Mouse (Mus musculus) embryonic facial prominence, embryonic 12.5 days (tissue): ENCODE results near the gene Cerkl. TPM values are rescaled to one million over a fixed set of nuclear protein-coding genes. Genes with fewer than 3 reads are reported as not detected.

Experiments
- ATAC-seq: fragments of 200-750 bp; cut with Nextera tagmentation; 2 replicates; pipeline ENCODE4 v1.8.0; 2017; ENCODE audit not compliant: insufficient number of reproducible peaks, insufficient read depth, low FRiP score, low TSS enrichment
- H3K27ac ChIP-seq: fragments of 300-500 bp; sonication (generic); 2 replicates; pipeline ENCODE4 v1.5.1; 2016; ENCODE audit warnings: mild to moderate bottlenecking
- H3K27me3 ChIP-seq: fragments of 300-500 bp; sonication (generic); 2 replicates; pipeline ENCODE4 v1.6.1; 2016; ENCODE audit warnings: mild to moderate bottlenecking, moderate library complexity
- H3K36me3 ChIP-seq: fragments of 300-500 bp; sonication (generic); 2 replicates; pipeline ENCODE4 v1.6.1; 2016; ENCODE audit warnings: mild to moderate bottlenecking
- H3K4me1 ChIP-seq: fragments of 300-500 bp; sonication (generic); 2 replicates; pipeline ENCODE4 v1.6.1; 2016
- H3K4me2 ChIP-seq: fragments of 300-500 bp; sonication (generic); replicated peaks from 2 replicates; pipeline ENCODE4 v1.6.1; 2016; ENCODE audit warnings: mild to moderate bottlenecking, moderate library complexity
- H3K4me3 ChIP-seq: fragments of 300-500 bp; sonication (generic); 2 replicates; pipeline ENCODE4 v1.5.1; 2016; ENCODE audit warnings: mild to moderate bottlenecking
- H3K9ac ChIP-seq: fragments of 300-500 bp; sonication (generic); 2 replicates; pipeline ENCODE4 v1.6.1; 2016; ENCODE audit warnings: mild to moderate bottlenecking, moderate library complexity
- H3K9me3 ChIP-seq: fragments of 300-500 bp; sonication (generic); 2 replicates; pipeline ENCODE4 v1.6.1; 2016; ENCODE audit warnings: mild to moderate bottlenecking, moderate library complexity
- WGBS: fragments of 180-500 bp; shearing (Covaris S2); methylation state at CpG from one replicate; pipeline ENCODE4 v1.1.7; 2016; 5-methylcytosine and 5-hydroxymethylcytosine counted together
- polyA plus RNA-seq: library from polyadenylated mRNA; unstranded; fragments of >200 nt; fragmentation: Nextera tagmentation; extraction: Ambion mirVana; gene quantifications from 2 replicates; pipeline ENCODE4 v1.2.1, GENCODE M21; 2016

Cerkl gene
- polyA plus RNA-seq, 1 experiment from 2014 or later: 2.0 TPM

DNA sequence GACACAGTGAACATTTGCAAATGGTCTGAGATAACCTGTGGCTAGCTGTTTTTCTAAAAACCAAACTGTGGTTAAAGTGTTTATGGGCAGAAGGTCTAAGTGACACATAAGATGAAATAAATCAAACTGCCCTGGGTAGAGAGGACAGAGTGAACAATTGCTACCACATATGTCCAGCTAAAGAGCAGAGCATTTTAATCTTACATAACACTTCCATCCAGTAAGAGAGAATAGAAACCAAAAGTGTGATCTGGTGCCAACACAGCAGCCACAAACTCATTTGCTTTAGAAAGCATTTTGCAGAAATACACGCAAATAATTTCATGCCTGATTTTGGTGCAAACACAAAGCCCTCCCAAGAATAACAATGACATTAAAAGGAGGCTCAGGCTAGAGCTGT is 117.6 kb downstream of the Cerkl start:
- Histone ChIP-seq H3K27ac (no peak overlapping the region), H3K9me3 (no peaks in the 10 kb centered on the region), H3K4me2 (no peak overlapping the region), H3K4me3 (no peak overlapping the region), H3K27me3 (no peaks in the 10 kb centered on the region), H3K4me1 (no peaks in the 10 kb centered on the region), H3K36me3 (no peaks in the 10 kb centered on the region), H3K9ac (no peak overlapping the region)
- ATAC-seq: no peak
- WGBS: 84% methylated on average over 1 of the region's 1 CpGs

DNA sequence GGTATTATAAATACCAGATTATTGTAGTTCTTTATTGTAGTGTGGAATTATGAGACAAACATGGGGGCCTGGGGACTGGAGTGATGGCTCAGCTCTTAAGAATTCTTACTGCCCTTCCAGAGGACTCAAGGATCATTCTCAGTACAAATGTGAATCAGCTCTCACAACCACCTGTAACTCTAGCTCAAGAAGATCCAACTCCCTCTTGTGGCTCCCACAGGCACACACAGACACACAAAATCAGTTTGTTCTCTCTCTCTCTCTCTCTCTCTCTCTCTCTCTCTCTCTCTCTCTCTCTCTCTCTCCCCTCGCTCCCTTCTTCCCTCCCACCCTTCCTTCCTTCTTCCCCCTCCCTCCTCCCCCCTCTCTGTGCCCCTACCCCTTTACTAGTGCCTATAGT is 120.4 kb downstream of the Cerkl start:
- ATAC-seq: no peak
- H3K27me3 ChIP-seq: no peaks in the 10 kb centered on the region
- WGBS: 56% methylated on average over 1 of the region's 1 CpGs

DNA sequence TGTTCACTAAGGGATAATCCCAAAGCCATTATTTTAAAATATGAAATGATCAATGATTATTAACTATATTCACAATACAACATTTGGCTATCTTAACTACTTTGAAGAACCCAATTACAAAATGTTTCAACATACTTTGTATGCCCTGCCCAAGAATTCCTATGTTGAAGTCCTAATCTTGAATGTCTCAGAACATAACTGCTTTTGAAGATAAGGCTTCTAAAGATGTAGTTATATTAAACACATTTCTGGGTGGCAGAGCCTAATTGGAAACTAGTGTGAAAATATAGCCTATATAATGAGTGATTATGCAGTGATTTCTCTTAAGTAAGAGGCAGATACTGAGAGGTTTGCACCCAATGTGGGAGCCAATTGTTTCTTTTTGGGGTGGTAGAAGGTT is 121.9 kb downstream of the Cerkl start:
- Histone ChIP-seq H3K27ac (no peak overlapping the region), H3K9ac (no peak overlapping the region), H3K4me1 (no peaks in the 10 kb centered on the region), H3K4me2 (no peak overlapping the region), H3K27me3 (no peaks in the 10 kb centered on the region), H3K9me3 (no peaks in the 10 kb centered on the region), H3K36me3 (no peaks in the 10 kb centered on the region), H3K4me3 (no peak overlapping the region)
- ATAC-seq: no peak

More for the DNA sequence above, 120.4 kb downstream of the Cerkl start:
- Histone ChIP-seq H3K9me3 (no peaks in the 10 kb centered on the region), H3K36me3 (no peaks in the 10 kb centered on the region), H3K4me3 (no peak overlapping the region), H3K27ac (no peak overlapping the region), H3K4me2 (no peak overlapping the region), H3K9ac (no peak overlapping the region), H3K4me1 (no peaks in the 10 kb centered on the region)

DNA sequence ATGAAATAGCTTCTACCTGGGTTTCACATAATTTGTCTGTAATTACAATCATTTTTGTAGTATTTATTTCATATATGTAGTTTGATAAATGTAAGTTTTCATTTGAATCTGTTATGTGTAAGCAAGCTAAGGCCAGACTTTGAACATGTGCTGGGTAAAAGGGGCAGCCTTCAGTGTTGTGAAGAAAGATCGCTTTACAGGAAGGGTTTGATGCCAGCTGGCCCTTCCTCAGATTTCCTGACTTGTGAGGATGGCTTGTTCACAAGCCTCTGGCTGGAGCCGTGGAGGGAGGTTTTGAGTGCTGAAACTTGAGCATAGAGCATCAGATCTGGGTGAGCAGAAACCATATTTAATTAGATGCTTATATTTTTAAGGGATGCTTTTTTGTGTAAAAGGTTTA is 128.5 kb downstream of the Cerkl start:
- ATAC-seq: no peak
- H3K4me2 ChIP-seq: no peak overlapping the region
- WGBS: 17% methylated on average over 2 of the region's 2 CpGs

DNA sequence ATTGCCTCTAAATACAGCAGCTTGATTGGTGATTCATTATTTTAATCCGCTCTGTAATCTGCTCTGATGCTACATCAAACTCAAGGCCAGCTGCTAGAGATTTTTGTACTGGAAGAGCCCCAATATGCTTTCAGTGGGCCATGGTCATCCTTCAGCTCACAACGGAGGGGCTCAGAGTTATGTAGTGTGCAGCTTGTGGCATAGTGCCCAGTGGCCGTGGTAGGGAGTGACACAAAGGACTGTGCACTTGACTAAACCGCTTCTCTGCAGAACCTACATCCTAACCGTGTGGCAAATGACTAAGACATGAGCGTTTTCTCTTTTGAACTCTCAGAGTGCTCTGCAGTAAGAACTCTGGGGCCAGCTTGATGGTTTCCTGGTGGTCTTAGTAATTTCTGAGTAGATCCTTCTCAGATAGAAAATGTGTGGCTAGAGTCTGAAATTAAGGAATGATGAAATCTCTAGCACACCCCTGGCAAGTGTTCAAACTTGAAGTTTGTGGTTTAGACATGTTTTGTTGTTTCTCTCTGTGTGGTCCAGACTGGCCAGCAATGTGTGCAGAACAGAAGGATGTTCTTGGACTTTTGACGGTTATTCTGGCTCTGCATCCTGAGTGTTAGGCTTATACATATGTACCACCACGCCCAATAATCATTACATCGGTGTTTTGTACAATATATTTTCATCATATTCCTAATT is 140.3 kb downstream of the Cerkl start:
- Histone ChIP-seq H3K9me3 (no peaks in the 10 kb centered on the region), H3K9ac (no peak overlapping the region), H3K4me1 (no peaks in the 10 kb centered on the region; the same call in 1 of the 2 replicates), H3K36me3 (no peaks in the 10 kb centered on the region), H3K4me3 (no peak overlapping the region), H3K27me3 (no peaks in the 10 kb centered on the region), H3K4me2 (no peak overlapping the region), H3K27ac (no peak overlapping the region)
- no peak for ATAC-seq
- 86% methylated on average over 9 of the region's 9 CpGs for WGBS

More for the DNA sequence above, 128.5 kb downstream of the Cerkl start:
- Histone ChIP-seq H3K9ac (no peak overlapping the region), H3K27ac (no peak overlapping the region), H3K27me3 (no peaks in the 10 kb centered on the region), H3K9me3 (no peaks in the 10 kb centered on the region), H3K4me1 (no peaks in the 10 kb centered on the region), H3K36me3 (no peaks in the 10 kb centered on the region), H3K4me3 (no peak overlapping the region)

DNA sequence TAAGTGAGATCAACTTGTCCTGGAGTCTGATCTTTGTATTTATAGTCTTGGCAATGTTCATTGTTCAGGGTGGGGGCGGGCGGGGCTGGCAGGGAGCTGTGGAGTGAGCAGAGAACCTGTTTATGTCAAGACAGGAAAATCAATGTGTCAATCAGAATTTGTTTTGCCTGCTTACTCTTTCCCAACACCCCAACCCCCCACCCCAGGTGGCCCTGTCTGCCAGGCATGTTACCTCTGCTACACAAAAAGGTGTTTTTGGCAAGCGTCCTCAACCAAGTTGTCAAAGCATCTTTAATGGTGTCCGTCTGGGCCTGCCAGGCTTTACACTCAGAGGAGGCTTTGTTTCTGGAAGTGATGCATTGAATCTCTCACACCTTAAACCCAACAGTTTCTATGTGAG is 141.5 kb downstream of the Cerkl start:
- WGBS: 88% methylated on average over 4 of the region's 4 CpGs
- no peak overlapping the region for H3K4me3 ChIP-seq
- no peak overlapping the region for H3K9ac ChIP-seq
- H3K27me3 ChIP-seq: no peaks in the 10 kb centered on the region
- no peaks in the 10 kb centered on the region for H3K9me3 ChIP-seq
- H3K4me2 ChIP-seq: no peak overlapping the region
- no peak for ATAC-seq
- H3K36me3 ChIP-seq: no peaks in the 10 kb centered on the region
- no peak overlapping the region for H3K27ac ChIP-seq
- H3K4me1 ChIP-seq: no peaks in the 10 kb centered on the region; the same call in 1 of the 2 replicates

DNA sequence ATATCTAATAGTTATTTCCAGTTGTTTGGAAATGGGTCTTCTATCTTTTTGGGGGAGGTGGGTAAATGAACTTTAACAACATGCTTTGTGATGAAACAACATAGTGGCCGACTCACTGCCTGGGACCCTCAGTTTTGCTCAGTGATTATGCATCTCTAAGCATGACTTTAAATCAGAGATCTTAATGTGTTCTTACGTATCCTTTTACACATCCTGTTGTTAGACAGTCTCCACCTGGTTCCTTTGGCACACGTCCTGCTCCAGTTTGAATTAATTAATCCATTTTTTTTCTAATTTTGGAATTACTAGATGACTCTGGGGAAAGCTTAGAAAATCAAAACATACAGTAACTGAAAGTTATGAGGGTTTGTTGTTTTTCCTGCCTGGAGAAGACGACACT is 144.1 kb downstream of the Cerkl start:
- Histone ChIP-seq H3K4me1 (no peaks in the 10 kb centered on the region; the same call in 1 of the 2 replicates), H3K27me3 (no peaks in the 10 kb centered on the region), H3K27ac (no peak overlapping the region), H3K4me2 (no peak overlapping the region), H3K4me3 (no peak overlapping the region), H3K9ac (no peak overlapping the region), H3K9me3 (no peaks in the 10 kb centered on the region), H3K36me3 (no peaks in the 10 kb centered on the region)
- ATAC-seq: no peak
- 65% methylated on average over 4 of the region's 4 CpGs for WGBS

DNA sequence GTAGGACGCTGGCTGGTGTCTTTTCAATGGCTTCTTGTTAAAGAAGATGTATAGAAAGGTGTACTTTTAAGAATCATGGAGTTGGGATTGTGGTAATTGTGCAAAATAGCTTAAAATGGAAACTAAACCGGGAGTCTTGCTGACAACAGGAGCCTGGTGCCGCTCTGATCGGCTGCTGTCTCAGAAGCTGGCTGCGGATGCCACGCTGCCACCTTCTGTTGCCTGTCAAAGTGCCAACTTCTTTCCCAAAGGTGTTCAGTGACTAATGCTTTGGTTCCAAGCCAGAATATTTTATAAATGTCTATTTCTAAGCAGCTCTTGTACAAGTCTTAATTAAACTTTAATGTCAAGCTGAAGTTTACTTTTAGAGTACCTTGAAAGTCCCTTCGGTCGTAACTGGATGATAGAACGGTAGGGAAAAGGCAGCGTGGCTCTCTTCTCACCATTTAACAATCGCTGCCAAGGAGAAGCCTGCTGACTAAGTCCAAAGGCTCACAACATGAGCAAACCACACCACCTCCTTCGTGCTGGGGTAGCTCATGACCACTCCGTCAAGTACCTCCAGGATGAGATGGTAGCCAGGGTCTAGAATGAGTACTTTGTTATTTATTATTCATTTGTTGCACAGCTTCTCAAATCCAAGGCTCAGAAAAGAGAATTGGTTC is 147.0 kb downstream of the Cerkl start:
- Histone ChIP-seq H3K27ac (no peak overlapping the region), H3K36me3 (no peaks in the 10 kb centered on the region), H3K4me1 (no peaks in the 10 kb centered on the region; the same call in 1 of the 2 replicates), H3K9ac (no peak overlapping the region), H3K4me2 (no peak overlapping the region), H3K9me3 (no peaks in the 10 kb centered on the region), H3K27me3 (no peaks in the 10 kb centered on the region), H3K4me3 (no peak overlapping the region)
- 90% methylated on average over 13 of the region's 13 CpGs for WGBS
- no peak for ATAC-seq

DNA sequence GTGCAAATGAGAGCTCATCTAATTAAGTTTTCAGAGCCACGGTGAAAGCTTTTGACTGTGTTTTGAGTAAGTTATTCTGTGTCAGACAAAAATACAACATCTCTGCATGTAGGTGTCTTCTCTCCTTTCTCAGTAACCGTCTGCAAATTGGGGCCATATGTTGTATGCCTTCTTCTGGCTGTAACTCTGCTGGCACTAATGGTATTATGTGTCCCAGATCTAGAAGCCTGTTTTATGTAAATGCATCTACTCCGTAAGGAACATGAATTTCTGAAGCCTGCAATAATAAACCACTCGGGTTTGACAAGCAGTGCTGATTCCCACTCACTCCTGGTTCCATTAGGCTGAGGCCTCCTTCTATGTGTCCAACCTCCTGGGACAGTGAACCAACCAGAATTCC is 149.0 kb downstream of the Cerkl start:
- WGBS: 27% methylated on average over 4 of the region's 4 CpGs
- H3K4me1 ChIP-seq: no peaks in the 10 kb centered on the region; the same call in 1 of the 2 replicates
- ATAC-seq: no peak
- H3K27ac ChIP-seq: no peak overlapping the region
- H3K4me2 ChIP-seq: no peak overlapping the region
- no peaks in the 10 kb centered on the region for H3K9me3 ChIP-seq
- H3K4me3 ChIP-seq: no peak overlapping the region
- no peaks in the 10 kb centered on the region for H3K36me3 ChIP-seq
- no peak overlapping the region for H3K9ac ChIP-seq
- H3K27me3 ChIP-seq: no peaks in the 10 kb centered on the region

DNA sequence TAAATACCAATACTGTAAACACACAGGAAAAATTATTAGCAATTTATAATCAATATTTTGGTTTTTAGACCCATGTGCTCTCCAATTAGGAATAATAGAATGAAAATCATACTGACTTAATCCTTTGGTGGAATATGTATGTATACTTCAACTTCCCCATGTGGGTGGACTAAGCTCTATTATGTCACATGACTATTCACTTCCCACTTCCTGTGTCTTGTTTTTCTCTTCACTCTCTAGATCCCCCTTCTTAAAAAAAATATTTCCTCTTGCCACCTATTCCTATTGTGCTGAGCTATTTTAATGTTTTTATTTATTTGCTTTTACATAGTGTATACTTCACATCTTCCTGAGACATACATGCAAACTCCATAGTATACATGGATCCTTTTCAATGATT is 154.2 kb downstream of the Cerkl start:
- ATAC-seq: no peak
- peaks cover 3% of the 10 kb centered on the region; the same call in 1 of the 2 replicates for H3K4me1 ChIP-seq
- no peaks in the 10 kb centered on the region for H3K9me3 ChIP-seq
- no peak overlapping the region for H3K4me3 ChIP-seq
- H3K27me3 ChIP-seq: no peaks in the 10 kb centered on the region
- H3K27ac ChIP-seq: no peak overlapping the region
- H3K9ac ChIP-seq: no peak overlapping the region
- no peak overlapping the region for H3K4me2 ChIP-seq
- no peaks in the 10 kb centered on the region for H3K36me3 ChIP-seq

DNA sequence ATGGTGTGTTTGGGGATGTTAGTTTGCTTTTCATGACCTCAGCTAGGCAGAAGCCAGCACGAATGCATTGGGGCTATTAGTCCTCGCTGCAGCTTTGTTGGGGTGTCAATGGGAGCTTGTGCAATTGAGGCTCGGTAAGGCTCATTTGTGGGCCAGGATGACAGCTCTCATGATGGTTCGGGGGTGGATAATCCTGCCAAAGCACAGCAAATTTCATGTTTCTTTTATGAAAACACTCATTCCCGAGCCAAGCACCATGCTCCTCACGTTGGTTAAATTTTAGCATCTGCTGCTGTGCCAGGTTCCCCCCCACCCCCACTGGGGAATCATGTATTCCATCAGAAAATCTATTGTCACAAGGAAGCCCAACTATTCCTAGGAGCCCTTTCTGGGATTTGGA is 164.2 kb downstream of the Cerkl start:
- ATAC-seq: no peak
- WGBS: 81% methylated on average over 6 of the region's 6 CpGs
- H3K27me3 ChIP-seq: no peaks in the 10 kb centered on the region

DNA sequence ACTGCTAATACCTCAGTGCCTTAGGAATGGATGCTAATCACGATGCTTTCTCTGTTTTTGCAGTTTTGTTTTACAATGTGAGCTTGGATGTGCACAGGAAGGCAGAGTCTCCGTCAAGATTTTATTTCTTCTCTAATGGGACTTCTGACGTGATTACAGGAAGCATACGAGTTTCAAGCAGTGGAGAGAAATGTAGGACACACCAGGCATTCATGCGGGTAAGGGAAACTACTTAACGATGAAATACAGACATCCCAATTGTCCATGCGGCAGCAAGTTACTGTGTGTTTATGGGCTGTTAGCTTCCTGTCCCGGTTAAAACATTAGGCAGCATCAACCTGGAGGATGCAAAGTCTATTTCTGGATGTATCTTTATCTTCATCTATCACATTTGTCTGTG is 164.7 kb downstream of the Cerkl start:
- Histone ChIP-seq H3K4me1 (no peaks in the 10 kb centered on the region), H3K4me3 (no peak overlapping the region), H3K4me2 (no peak overlapping the region), H3K36me3 (no peaks in the 10 kb centered on the region), H3K27me3 (no peaks in the 10 kb centered on the region), H3K27ac (no peak overlapping the region), H3K9ac (no peak overlapping the region), H3K9me3 (no peaks in the 10 kb centered on the region)
- ATAC-seq: no peak
- 60% methylated on average over 8 of the region's 8 CpGs for WGBS

More for the DNA sequence above, 164.2 kb downstream of the Cerkl start:
- no peak overlapping the region for H3K9ac ChIP-seq
- no peak overlapping the region for H3K27ac ChIP-seq
- H3K36me3 ChIP-seq: no peaks in the 10 kb centered on the region
- no peaks in the 10 kb centered on the region for H3K9me3 ChIP-seq
- no peaks in the 10 kb centered on the region for H3K4me1 ChIP-seq
- no peak overlapping the region for H3K4me3 ChIP-seq
- no peak overlapping the region for H3K4me2 ChIP-seq
